Mouse (Mus musculus) thymus, adult 2 months (tissue): ENCODE results near the gene Itga5.

Experiments
- CTCF ChIP-seq: fragments of 200-500 bp; IDR thresholded peaks from 2 replicates; pipeline ENCODE4 v1.5.1; 2012; ENCODE audit warnings: mild to moderate bottlenecking, control low read depth, low read length, moderate library complexity, borderline replicate concordance; ENCODE audit not compliant: control insufficient read depth, poor library complexity, insufficient read depth; ENCODE audit errors: extremely low read depth
- POLR2A ChIP-seq: fragments of 200-500 bp; IDR thresholded peaks from 2 replicates; pipeline ENCODE4 v1.6.1; 2012; ENCODE audit warnings: mild to moderate bottlenecking, low read length, control low read depth, moderate library complexity; ENCODE audit not compliant: control insufficient read depth, poor library complexity, insufficient read depth; ENCODE audit errors: extremely low read depth

- TF ChIP-seq POLR2A (no peak), CTCF (no peak)
Observed at GRCm38 (mm10) chr15:103377752-103378664, 11.4 kb upstream of the Itga5 start.
